Mouse (Mus musculus) heart, adult 10 weeks (tissue): Measurements from ENCODE around the gene G0s2. TPM values are rescaled to one million over a fixed set of nuclear protein-coding genes. Genes with fewer than 3 reads are reported as not detected.

Experiments
- polyA plus RNA-seq: library from polyadenylated mRNA; stranded (reverse); fragments of 350-450 nt; fragmentation: Illumina TruSeq; extraction: RNeasy Lipid Tissue Mini Kit (QIAGEN cat#74804); gene quantifications from one replicate; pipeline ENCODE4 v1.2.3, GENCODE M21; 2014; ENCODE audit warnings: low read depth, low replicate concordance

Gene G0s2
- polyA plus RNA-seq, result 131 TPM

GRCm38 (mm10) chr1:193272916-193273601 is at the start of gene G0s2:
TSS of gene G0s2 (minus strand) at chr1:193273217.

GRCm38 (mm10) chr1:193263955-193264598 is 8.9 kb downstream of the G0s2 start, which contains the start of gene Hsd11b1:
TSS of gene Hsd11b1 (minus strand) at chr1:193264075.

Other genes with a start within 250 kb of the G0s2 start
- not detected for gene Syt14, start 237.4 kb downstream of the G0s2 start, polyA plus RNA-seq
- 10.4 TPM for gene Diexf, start 142.9 kb downstream of the G0s2 start, polyA plus RNA-seq
- gene Irf6, start 120.1 kb downstream of the G0s2 start, polyA plus RNA-seq, result 1.3 TPM
- 6.0 TPM for gene A130010J15Rik, start 105.2 kb downstream of the G0s2 start, polyA plus RNA-seq
- gene Traf3ip3, start 71.5 kb downstream of the G0s2 start, polyA plus RNA-seq, result 0.99 TPM
- gene Lamb3, start 65.5 kb downstream of the G0s2 start, polyA plus RNA-seq, result 11.4 TPM
- 12.5 TPM for gene Hsd11b1, start 9.1 kb downstream of the G0s2 start, polyA plus RNA-seq
- 1.2 TPM for gene Camk1g, start 97.1 kb upstream of the G0s2 start, polyA plus RNA-seq